Mouse (Mus musculus): ENCODE measurements around the gene Klf9. TPM values are rescaled to one million over a fixed set of nuclear protein-coding genes. Genes with fewer than 3 reads are reported as not detected.

Gene Klf9
- polyA plus RNA-seq (2014; fragmentation: Illumina TruSeq; extraction: RNeasy Lipid Tissue Mini Kit (QIAGEN cat#74804); ENCODE audit: low read depth, low replicate concordance) = 276 TPM

GRCm38 (mm10) chr19:23140689-23141317 is at the start of gene Klf9:
TSS of gene Klf9 (plus strand) at chr19:23141226.

Other genes starting within 250 kb of the Klf9 start
- gene Smc5, start 132.7 kb downstream of the Klf9 start, polyA plus RNA-seq (2014; fragmentation: Illumina TruSeq; extraction: RNeasy Lipid Tissue Mini Kit (QIAGEN cat#74804); ENCODE audit: low read depth, low replicate concordance) = 37.6 TPM

All from kidney, adult 10 weeks (tissue).